Mouse (Mus musculus) WW6 (cell line): ENCODE data around the gene Lsm4.

Experiments
- DNase-seq: peaks from one replicate; pipeline ENCODE4 v3.0.0-alpha.2; 2013; ENCODE audit warnings: low read depth, low spot score

The Lsm4 gene

GRCm38 (mm10) chr8:70678679-70679078 lies 5.6 kb downstream of the Lsm4 start:
- DNase-seq, result no peak

- DNase-seq, result no peak
These were observed 6.4 kb downstream of the Lsm4 start for GRCm38 (mm10) chr8:70679404-70679803.

- DNase-seq, result no peak
These were observed 7.0 kb downstream of the Lsm4 start for GRCm38 (mm10) chr8:70680039-70680438.

- no peak for DNase-seq
These were observed 8.4 kb downstream of the Lsm4 start for GRCm38 (mm10) chr8:70681410-70681809.

- DNase-seq, result no peak
These were observed 9.1 kb downstream of the Lsm4 start for GRCm38 (mm10) chr8:70682193-70682592.

GRCm38 (mm10) chr8:70682692-70683091 lies 9.6 kb downstream of the Lsm4 start:
- DNase-seq, result no peak

- DNase-seq, result no peak
These were observed 11.2 kb downstream of the Lsm4 start for GRCm38 (mm10) chr8:70684291-70684690.

GRCm38 (mm10) chr8:70687576-70687975 lies 14.5 kb downstream of the Lsm4 start:
- no peak for DNase-seq

GRCm38 (mm10) chr8:70688136-70688535 lies 15.1 kb downstream of the Lsm4 start:
- no peak for DNase-seq

GRCm38 (mm10) chr8:70689892-70690390 lies 16.9 kb downstream of the Lsm4 start:
- DNase-seq, result no peak

- no peak for DNase-seq
These were observed 18.2 kb downstream of the Lsm4 start for GRCm38 (mm10) chr8:70691230-70691629.

GRCm38 (mm10) chr8:70691727-70692231 lies 18.7 kb downstream of the Lsm4 start:
- DNase-seq, result peak; percentile 70

GRCm38 (mm10) chr8:70693636-70694035 lies 20.6 kb downstream of the Lsm4 start:
- DNase-seq, result no peak

GRCm38 (mm10) chr8:70695318-70696018 lies 22.4 kb downstream of the Lsm4 start:
- DNase-seq, result no peak

- no peak for DNase-seq
These were observed 23.2 kb downstream of the Lsm4 start for GRCm38 (mm10) chr8:70696019-70696885.

GRCm38 (mm10) chr8:70696946-70697345 lies 23.9 kb downstream of the Lsm4 start:
- DNase-seq, result no peak

GRCm38 (mm10) chr8:70697366-70698250 lies 24.6 kb downstream of the Lsm4 start:
- DNase-seq, result no peak

GRCm38 (mm10) chr8:70698310-70699109 lies 25.5 kb downstream of the Lsm4 start, which contains the start of gene Jund:
Gene Jund, plus strand, starts transcription at chr8:70698949.
- peak; percentile 99 for DNase-seq

- DNase-seq, result no peak
These were observed 26.2 kb downstream of the Lsm4 start for GRCm38 (mm10) chr8:70699116-70699833.
